Mouse (Mus musculus): ENCODE data around the gene Fermt3.

Fermt3 gene

GRCm38 (mm10) chr19:6987061-6987903 lies 32.0 kb downstream of the Fermt3 start, which contains the start of gene Vegfb:
TSS of gene Vegfb (minus strand) at chr19:6987651.
- ChIA-PET CTCF (interaction anchor here in 2 of 4 experiments (1.5 to 1.9 kb wide), 4 partner anchors 8 to 17 kb away, joined by 3 to 6 read pairs (median 4); partner anchors contain the start of genes Nudt22 (in 1 of the 2) and Trpt1 (in 1 of the 2)), POLR2A (interaction anchor here in 3 of 4 experiments (0.6 to 5.2 kb wide), 28 partner anchors 8 to 301 kb away, joined by 3 to 34 read pairs (median 4); partner anchors contain the start of genes Nudt22 (in 3 of the 3), Trpt1 (in 3 of the 3), Stip1 (in 2 of the 3) and Bad (in 1 of the 3))

- ChIA-PET POLR2A (interaction anchor here in 3 of 4 experiments (0.6 to 5.2 kb wide), 18 partner anchors 7 to 62 kb away, joined by 3 to 34 read pairs (median 6); partner anchors contain the start of genes Nudt22 (in 3 of the 3), Trpt1 (in 3 of the 3), Plcb3 (in 2 of the 3) and Stip1 (in 2 of the 3)), CTCF (interaction anchor here in 2 of 4 experiments (0.6 to 1.9 kb wide), 2 partner anchors 16 to 341 kb away, joined by 3 to 5 read pairs; no protein-coding TSS in a partner anchor)
These were observed 33.1 kb downstream of the Fermt3 start for GRCm38 (mm10) chr19:6985951-6986708.

- CTCF ChIA-PET: interaction anchor here in 2 of 4 experiments (0.6 to 1.2 kb wide), 2 partner anchors 10 to 34 kb away, joined by 3 read pairs; no protein-coding TSS in a partner anchor
- POLR2A ChIA-PET: interaction anchor here in 3 of 4 experiments (0.6 to 5.2 kb wide), 23 partner anchors 9 to 222 kb away, joined by 3 to 34 read pairs (median 4); partner anchors contain the start of genes Nudt22 (in 3 of the 3), Trpt1 (in 3 of the 3), Plcb3 (in 2 of the 3) and Esrra (in 1 of the 3)
These were observed 34.0 kb downstream of the Fermt3 start for GRCm38 (mm10) chr19:6985300-6985699.

- ChIA-PET POLR2A (interaction anchor here in 3 of 4 experiments (0.6 to 8.9 kb wide), 8 partner anchors 8 to 187 kb away, joined by 3 to 99 read pairs (median 4); partner anchors contain the start of genes Nudt22 (in 2 of the 3), Trpt1 (in 2 of the 3) and Plcb3 (in 1 of the 3)), CTCF (no interaction called here)
These were observed 35.6 kb downstream of the Fermt3 start for GRCm38 (mm10) chr19:6983621-6984020.

- POLR2A ChIA-PET: interaction anchor here in 3 of 4 experiments (0.7 to 8.9 kb wide), 15 partner anchors 8 to 1873 kb away, joined by 3 to 99 read pairs (median 14); partner anchors contain the start of genes Nudt22 (in 3 of the 3), Trpt1 (in 3 of the 3), Dnajc4 (in 2 of the 3) and Stip1 (in 1 of the 3)
- CTCF ChIA-PET: interaction anchor here in 1 of 4 experiments (0.8 kb wide), 1 partner anchor 529 kb away, joined by 3 read pairs; no protein-coding TSS in a partner anchor
These were observed 37.8 kb downstream of the Fermt3 start for GRCm38 (mm10) chr19:6981465-6981864.

- ChIA-PET CTCF (interaction anchor here in 3 of 4 experiments (0.7 to 2.9 kb wide), 33 partner anchors 7 to 552 kb away, joined by 3 to 89 read pairs (median 6); partner anchors contain the start of genes Bad (in 2 of the 3), Dnajc4 (in 2 of the 3), Nudt22 (in 2 of the 3) and Trpt1 (in 2 of the 3)), POLR2A (interaction anchor here in 3 of 4 experiments (0.5 to 8.9 kb wide), 57 partner anchors 9 to 1743 kb away, joined by 3 to 99 read pairs (median 4); partner anchors contain the start of genes Bad (in 3 of the 3), Gpr137 (in 3 of the 3), Nudt22 (in 3 of the 3) and Trpt1 (in 3 of the 3))
These were observed 38.7 kb downstream of the Fermt3 start, which contains the start of gene Fkbp2 for GRCm38 (mm10) chr19:6980381-6981093. TSS of gene Fkbp2 (minus strand) at chr19:6980501.

GRCm38 (mm10) chr19:6979486-6980380 lies 39.5 kb downstream of the Fermt3 start:
- CTCF ChIA-PET: interaction anchor here (0.6 to 2.9 kb wide), 90 partner anchors 8 to 673 kb away, joined by 3 to 89 read pairs (median 4); partner anchors contain the start of genes Bad (in 3 of the 4), Dnajc4 (in 3 of the 4), Esrra (in 2 of the 4) and Gpr137 (in 2 of the 4)
- POLR2A ChIA-PET: interaction anchor here (0.5 to 8.9 kb wide), 95 partner anchors 8 to 1743 kb away, joined by 3 to 99 read pairs (median 4); partner anchors contain the start of genes Bad (in 3 of the 4), Dnajc4 (in 3 of the 4), Gpr137 (in 3 of the 4) and Nudt22 (in 3 of the 4)

- ChIA-PET POLR2A (interaction anchor here in 3 of 4 experiments (0.6 to 8.9 kb wide), 73 partner anchors 8 to 1744 kb away, joined by 3 to 99 read pairs (median 4); partner anchors contain the start of genes Bad (in 3 of the 3), Dnajc4 (in 3 of the 3), Nudt22 (in 3 of the 3) and Trpt1 (in 3 of the 3)), CTCF (interaction anchor here (0.5 to 2.9 kb wide), 67 partner anchors 8 to 672 kb away, joined by 3 to 89 read pairs (median 4); partner anchors contain the start of genes Bad (in 3 of the 4), Dnajc4 (in 3 of the 4), Esrra (in 2 of the 4) and Gpr137 (in 2 of the 4))
These were observed 40.2 kb downstream of the Fermt3 start for GRCm38 (mm10) chr19:6979001-6979479.

- POLR2A ChIA-PET: interaction anchor here in 3 of 4 experiments (0.7 to 8.9 kb wide), 25 partner anchors 8 to 287 kb away, joined by 3 to 99 read pairs (median 10); partner anchors contain the start of genes Bad (in 3 of the 3), Dnajc4 (in 2 of the 3), Gpr137 (in 2 of the 3) and Nudt22 (in 2 of the 3)
These were observed 40.7 kb downstream of the Fermt3 start for GRCm38 (mm10) chr19:6978639-6978974.

GRCm38 (mm10) chr19:6977759-6978638 lies 41.3 kb downstream of the Fermt3 start:
- ChIA-PET CTCF (interaction anchor here (0.5 to 2.9 kb wide), 18 partner anchors 8 to 1916 kb away, joined by 3 to 89 read pairs (median 9); partner anchors contain the start of genes Nudt22 (in 2 of the 4), Trpt1 (in 2 of the 4), Catsperz (in 1 of the 4) and Dnajc4 (in 1 of the 4)), POLR2A (interaction anchor here in 3 of 4 experiments (0.6 to 8.9 kb wide), 28 partner anchors 8 to 288 kb away, joined by 3 to 99 read pairs (median 12); partner anchors contain the start of genes Bad (in 3 of the 3), Dnajc4 (in 2 of the 3), Gpr137 (in 2 of the 3) and Nudt22 (in 2 of the 3))

More at GRCm38 (mm10) chr19:6978639-6978974, 40.7 kb downstream of the Fermt3 start:
- CTCF ChIA-PET: interaction anchor here (0.5 to 2.9 kb wide), 22 partner anchors 8 to 1915 kb away, joined by 3 to 89 read pairs (median 9); partner anchors contain the start of genes Dnajc4 (in 3 of the 4), Nudt22 (in 2 of the 4), Trpt1 (in 2 of the 4) and Catsperz (in 1 of the 4)

- POLR2A ChIA-PET: interaction anchor here (0.6 to 8.9 kb wide), 44 partner anchors 9 to 613 kb away, joined by 3 to 99 read pairs (median 4); partner anchors contain the start of genes Nudt22 (in 3 of the 4), Trpt1 (in 3 of the 4), Bad (in 2 of the 4) and Stip1 (in 2 of the 4)
- CTCF ChIA-PET: interaction anchor here (0.5 to 1.1 kb wide), 10 partner anchors 9 to 207 kb away, joined by 3 to 9 read pairs (median 3); partner anchors contain the start of genes Dnajc4 (in 1 of the 4), Nudt22 (in 1 of the 4) and Trpt1 (in 1 of the 4)
These were observed 43.4 kb downstream of the Fermt3 start, which contains the start of gene Plcb3 for GRCm38 (mm10) chr19:6975537-6976521. TSS of gene Plcb3 (minus strand) at chr19:6976470.

All from embryonic stem cell, embryonic (primary cell).